Mouse (Mus musculus) c-Kit-positive CD71-positive TER-119-positive erythroid progenitor cells, embryonic 14.5 days (primary cell): Measurements from ENCODE around the gene Gm26602.
"Not testable (repeated sequence)": the region's sequence is repeated elsewhere in the genome, so short reads cannot be mapped to it uniquely, and the experiment has no call there.

Experiments used
- DNase-seq: peaks from one replicate; pipeline ENCODE4 v3.0.0-alpha.2; 2013; ENCODE audit warnings: low spot score

The Gm26602 gene

GRCm38 (mm10) chr10:79910556-79910955 is at the start of gene Gm26602:
TSS of gene Gm26602 (plus strand) at chr10:79910856.
- no peak for DNase-seq

DNA sequence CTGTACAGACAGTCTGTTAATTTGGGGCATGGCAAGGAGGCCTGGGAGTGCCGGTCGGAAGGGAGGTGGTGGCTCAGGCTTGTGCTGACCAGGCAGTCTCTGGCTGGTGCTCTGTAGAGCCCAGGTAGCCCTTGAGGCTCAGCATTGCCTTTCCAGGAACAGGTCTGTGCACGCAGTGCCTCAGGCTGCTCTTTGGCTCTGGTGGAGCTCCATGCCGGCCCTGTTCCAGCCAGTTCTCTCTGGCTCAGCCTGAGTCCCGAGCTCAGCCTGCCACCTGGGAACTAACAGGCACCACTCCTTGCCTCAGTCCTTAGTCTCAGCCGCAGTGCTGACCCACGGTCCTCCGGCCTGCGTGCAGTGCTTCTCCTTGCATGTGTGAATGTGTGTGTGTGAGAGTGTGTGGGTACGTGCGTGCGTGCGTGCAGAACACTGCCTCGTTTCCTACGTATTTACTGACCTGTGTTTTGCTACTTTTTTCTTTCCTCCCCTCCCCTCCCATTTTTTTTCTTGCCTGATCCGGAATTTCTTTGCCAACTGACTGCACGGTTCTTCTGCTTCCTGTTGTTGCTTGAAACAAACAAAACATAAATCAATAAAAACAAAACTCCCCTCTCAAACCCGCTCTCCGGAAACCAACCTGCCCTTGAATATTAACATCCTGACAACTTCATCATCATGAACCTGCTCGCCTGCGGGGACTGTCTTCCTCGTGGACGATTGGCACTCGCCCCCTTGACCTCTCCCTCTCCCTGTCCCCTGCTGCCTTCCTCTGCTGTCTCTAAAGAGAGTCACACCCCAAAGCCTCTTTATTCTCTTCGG is 49.2 kb upstream of the Gm26602 start:
- DNase-seq: no peak

- no peak for DNase-seq
Observed at GRCm38 (mm10) chr10:79862049-79862788, 48.4 kb upstream of the Gm26602 start.

GRCm38 (mm10) chr10:79862925-79863324 is 47.7 kb upstream of the Gm26602 start:
- no peak for DNase-seq

DNA sequence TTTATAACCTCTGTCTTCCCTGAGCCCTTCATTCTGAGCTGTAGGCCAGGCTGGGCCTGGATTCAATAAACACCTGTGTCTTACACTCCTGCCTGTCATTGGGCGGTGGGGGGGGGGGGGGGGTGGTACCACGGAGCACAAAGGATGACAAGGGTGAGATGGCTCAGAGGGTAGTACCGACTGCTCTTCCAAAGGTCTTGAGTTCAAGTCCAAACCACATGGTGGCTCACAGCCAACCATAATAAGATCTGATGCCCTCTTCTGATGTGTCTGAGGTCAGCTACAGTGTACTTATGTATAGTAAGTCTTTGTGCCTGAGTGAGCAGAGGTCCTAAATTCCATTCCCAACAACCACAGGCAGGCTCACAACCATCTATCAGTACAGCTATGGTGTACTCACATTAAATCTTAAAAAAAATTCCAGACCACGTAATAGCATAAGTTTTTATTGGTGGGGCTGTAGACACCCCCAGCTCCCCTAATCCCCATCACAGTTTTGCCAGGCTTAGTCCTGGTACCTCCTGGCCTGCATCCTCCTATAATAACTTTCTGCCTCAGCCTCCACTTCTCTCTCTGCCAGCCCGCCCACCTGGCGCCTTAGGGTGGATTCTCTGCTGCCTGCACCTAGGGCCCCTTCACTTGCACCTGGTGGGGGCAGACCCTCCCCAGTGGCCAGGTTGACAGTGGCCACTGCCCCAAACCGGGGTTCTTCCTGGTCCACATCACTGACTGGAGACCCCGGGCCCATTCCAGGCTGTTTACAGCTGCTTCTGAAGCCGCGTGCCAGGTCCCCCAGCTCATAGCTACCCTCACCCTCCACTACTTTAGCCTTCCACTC is 46.1 kb upstream of the Gm26602 start:
- DNase-seq: no peak

DNA sequence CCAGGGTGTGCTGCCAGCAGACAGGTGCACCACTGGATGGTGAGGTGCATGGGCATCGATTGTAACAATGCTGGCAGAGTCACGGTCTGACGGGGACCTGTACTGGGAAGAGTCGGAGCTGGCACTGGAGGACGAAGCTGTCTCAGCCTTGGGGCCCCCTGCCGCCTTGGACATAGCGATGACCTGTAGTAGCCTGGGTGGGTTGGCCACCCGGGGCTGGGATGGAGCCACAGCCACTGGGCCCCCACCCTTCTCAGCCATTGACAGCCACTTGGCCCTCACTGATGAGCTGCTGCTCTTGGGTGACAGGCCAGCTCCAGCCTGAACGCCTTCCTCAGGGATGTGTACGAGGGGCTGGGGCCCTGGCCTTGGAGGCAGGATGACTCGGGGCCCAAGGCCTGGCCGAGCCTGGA is 45.5 kb upstream of the Gm26602 start:
- DNase-seq: no peak

DNA sequence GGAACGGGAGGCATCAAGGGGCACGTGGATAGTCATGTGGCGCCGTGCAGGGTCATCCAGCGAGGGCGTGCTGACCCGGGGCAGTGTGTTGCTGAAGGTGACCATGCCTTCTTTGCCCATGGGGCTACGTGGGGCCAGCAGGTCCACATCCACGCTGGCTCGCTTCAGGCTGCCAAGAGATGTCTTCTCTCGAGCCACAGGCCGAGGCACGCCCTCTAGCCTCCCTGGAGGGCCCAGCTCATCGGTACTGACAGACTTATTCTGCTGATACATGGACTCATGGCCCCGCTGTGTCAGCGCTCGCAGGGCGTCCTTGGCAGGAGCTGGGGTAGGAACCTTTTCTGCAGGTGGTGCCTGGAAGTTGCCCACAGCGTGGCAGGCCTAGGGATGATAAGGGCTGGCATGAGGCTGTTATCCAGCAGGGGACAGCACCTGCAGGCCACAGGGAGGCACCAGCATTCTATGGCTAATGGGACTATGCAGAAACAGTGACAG is 44.8 kb upstream of the Gm26602 start:
- DNase-seq: no peak

- DNase-seq: no peak
Observed at GRCm38 (mm10) chr10:79866601-79867000, 44.1 kb upstream of the Gm26602 start.

GRCm38 (mm10) chr10:79871845-79872244 is 38.8 kb upstream of the Gm26602 start:
- no peak for DNase-seq

DNA sequence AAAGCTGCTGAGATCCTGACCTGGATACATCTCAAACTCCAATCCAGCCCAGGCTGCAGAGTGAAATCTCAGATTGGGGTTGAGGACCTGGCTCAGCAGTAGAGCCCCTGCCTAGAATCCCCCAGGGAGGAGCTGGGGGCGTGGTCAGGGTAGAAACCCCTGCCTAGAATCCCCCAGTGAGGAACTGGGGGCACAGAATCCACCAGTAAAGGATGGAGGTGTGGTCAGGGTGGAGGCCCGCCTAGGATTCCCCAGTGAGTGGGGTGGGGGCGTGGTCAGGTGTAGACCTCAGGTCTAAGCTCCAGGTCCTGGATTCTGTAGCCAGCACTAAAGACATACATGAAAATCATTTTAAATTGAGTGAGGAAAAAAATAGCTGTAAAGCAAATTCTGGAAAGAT is 37.8 kb upstream of the Gm26602 start:
- DNase-seq: no peak

DNA sequence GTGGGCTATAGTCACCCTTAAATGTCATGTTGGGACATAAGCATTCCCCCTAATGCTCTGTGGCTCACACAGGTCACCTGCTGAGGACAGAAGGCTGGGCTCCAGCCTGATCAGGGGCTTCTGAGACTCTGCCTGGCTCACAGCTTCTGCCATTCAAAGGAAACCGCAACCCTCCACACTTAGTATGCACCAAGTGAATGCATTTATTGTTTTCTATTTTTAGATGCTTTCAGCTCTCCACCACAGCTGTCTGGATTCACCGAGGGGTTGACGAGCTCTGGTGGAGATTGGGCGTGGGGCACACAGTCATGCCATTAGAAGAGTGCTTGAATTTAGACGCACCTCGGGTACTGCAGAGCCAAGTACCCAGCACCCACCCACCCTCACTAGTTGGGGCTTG is 37.3 kb upstream of the Gm26602 start:
- DNase-seq: no peak

DNA sequence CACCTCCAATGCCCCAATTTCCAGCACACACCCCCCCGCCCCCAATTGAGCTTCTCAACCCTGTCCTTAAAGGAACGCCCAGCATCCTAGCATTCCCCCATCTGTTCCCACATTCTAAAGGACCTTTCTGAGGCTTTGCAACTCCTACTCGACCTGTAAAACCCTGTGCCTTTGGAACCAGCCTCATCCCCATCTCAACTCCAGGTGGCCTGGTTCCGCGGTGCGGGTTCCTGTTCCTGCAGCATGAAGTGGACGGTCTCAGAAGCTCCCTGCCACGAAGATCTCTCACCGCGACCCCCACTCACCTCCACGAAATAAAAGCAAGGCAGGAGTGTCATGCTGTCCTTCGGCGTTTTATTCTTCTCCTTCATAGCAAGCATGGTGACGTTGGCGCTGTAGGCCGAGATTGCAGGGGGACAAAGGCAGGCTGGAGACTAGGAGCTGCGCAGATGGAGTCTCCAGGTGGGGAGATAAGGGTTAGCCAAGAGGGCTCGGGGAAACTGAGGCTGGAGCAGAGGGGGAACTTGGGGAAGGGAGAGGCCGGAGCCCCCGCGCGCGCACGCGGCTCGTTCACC is 36.9 kb upstream of the Gm26602 start:
- DNase-seq: no peak

GRCm38 (mm10) chr10:79874290-79874862 is 36.3 kb upstream of the Gm26602 start, which contains the start of the genes Prtn3 and Plppr3:
TSS of gene Prtn3 (plus strand) at chr10:79874476.
TSS of gene Plppr3 (minus strand) at chr10:79874634.
- DNase-seq: no peak

DNA sequence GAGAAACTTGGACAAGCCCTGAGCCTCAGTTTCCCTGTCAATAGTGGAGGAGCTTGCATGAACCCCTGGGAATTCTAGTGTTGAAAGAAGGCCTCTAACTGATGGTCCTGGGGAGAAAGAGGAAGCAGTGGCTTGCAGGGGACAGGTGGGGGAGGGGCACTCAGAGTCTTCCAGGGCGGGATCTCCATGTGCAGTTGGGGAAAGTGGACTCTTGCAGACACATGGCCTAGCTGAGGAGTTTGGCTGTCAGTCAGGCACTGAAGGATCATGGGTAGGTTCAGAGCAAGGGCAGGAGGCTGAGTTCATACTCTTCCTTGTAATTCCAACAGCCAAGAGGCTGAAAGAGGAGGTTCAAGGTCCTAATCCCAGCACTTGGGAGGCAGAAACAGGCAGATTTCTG is 33.5 kb upstream of the Gm26602 start:
- no peak for DNase-seq

- DNase-seq: no peak
Observed at GRCm38 (mm10) chr10:79877757-79878156, 32.9 kb upstream of the Gm26602 start.

DNA sequence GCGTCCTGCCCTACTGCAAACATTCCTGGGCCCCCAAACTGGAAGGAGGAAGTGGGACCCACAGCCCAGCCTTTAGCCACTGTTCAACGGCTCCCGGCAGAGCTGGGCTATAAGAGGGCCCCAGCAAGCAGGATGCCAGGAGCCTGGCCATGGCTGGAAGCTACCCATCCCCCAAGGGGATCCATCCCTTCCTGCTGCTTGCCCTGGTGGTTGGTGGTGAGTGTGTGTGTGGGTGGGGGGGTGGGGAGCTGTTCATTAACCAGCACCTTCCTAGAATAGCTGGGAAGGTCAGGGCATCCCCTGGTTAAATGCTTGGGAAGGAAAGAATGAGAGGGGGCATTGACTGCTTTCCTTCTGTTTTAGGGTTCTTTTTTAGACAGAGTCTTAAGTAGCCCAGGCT is 31.1 kb upstream of the Gm26602 start:
- DNase-seq: no peak

DNA sequence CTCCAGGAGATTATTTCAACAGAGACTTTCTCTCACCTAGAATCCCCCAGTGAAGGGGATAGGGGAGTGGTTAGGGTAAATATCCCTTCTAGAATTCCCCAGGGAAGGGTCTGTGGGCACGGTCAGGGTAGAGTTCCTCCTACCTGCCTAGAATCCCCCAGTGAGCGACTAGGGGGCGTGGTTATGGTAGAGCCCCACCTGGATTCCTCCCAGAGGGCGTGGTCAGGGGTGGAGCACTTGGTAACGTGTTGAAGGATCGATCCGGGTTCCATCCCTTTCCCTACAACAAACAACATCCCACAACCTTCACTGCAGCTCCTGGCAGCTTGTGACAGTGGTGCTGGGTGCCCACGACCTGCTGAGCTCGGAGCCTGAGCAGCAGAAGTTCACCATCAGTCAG is 29.9 kb upstream of the Gm26602 start:
- DNase-seq: peak; percentile 34

- peak; percentile 44 for DNase-seq
Observed at GRCm38 (mm10) chr10:79881981-79882380, 28.7 kb upstream of the Gm26602 start.

DNA sequence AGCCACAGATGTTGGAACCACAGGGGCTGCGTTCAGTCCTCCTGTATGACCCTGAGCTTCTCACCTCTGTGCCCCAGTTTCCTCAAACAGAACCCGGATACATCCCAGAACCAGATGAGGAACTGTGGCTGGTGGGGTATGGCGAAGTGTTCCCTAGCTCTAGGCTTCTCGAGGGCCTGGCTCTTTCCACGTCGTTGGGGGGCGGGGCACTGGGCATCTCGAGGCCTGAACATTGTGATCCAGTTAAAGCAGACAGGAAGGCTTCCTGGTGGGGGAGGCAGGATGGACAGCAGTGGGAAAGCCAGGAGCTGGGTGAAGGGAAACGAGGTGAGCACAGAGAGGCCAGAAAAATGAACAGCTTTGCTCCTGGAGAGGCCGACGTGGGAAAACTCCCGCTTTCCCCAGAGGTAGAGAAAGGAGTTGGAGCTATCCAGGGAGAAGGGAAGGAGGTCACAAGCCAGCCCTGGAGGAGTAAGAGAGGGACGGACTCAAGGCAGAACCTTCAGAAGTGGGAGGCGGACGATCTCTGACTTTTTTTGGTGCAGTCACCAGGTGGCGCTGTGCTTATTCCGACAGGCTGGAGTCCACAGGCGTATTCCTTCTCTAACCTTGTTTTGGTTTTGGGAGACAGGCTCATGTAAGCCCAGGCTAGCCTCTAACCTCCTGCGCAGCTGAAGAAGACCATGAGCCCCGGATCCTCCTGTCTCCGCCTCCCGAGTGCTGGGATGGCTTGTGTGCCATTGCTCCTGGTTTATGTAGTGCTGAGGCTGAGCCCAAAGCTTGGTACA is 27.2 kb upstream of the Gm26602 start:
- DNase-seq: peak; percentile 73

DNA sequence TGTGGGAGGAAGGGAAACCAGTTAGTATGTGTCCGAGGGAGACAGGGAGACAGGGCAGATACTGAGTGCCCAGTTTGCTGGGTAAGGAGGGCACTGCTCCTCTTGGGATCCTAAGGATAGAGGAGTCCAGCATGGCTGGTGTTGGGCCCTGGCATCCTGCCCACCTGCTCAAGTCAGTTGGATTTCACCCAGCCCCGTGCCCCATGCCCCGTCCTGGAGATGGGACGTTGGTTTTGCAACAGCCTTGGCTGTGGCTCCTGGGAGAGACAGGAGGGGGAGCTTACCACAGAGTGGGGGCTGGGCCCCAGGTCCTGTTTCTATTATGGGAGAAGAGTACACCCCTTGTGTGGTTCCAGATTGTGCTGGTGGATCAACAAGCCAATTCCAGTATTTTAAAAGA is 26.2 kb upstream of the Gm26602 start:
- no peak for DNase-seq

DNA sequence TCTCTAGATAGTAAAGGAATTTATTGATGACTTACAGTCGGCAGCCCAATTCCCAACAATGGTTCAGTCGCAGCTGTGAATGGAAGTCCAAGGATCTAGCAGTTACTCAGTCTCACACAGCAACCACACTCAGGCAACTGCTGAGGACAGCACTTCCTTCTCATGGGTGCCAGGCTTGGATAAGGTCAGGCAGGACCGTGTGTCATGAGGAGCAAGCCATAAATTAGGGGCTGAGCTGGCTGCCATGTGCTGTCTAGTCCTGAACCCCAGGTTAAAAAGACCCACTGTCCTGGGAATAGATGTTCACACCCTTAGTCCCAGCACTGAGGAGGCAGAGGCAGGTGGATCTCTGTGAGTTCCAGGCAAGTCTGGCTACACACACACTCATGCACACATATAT is 25.7 kb upstream of the Gm26602 start:
- DNase-seq: not testable (repeated sequence)
